Comparison of ENCODE assay signal across 8 mouse cellular contexts in the genomic region with DNA sequence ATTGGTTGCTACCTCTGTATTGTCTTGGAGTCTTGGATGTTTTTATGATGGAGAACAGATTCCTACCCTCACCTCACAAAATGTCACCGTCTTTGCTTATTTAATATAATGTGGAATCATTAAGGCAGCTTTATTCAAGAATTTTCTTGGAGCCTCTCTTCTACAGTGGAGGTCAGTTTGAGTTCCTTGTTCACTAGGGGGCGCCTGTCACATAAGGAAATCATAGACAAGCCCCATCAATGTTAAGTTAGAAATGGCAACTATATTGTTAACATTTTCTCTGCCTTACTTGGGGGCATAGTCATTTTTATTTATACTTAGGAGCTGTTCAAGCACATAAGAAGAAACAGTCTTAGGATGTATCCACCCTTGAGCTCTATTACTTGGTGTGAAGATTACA. TPM values are rescaled to one million over a fixed set of nuclear protein-coding genes. Genes with fewer than 3 reads are reported as not detected.
DNase-seq lines count a peak whose midpoint lies in the region; ATAC-seq lines count a peak whose summit lies in the region.

No protein-coding gene starts in this region.

- ATAC-seq in neural tube, embryonic 11.5 days (ENCODE audit: insufficient read depth, low FRiP score, low TSS enrichment), result no peak
- ATAC-seq in neural tube, embryonic 15.5 days (ENCODE audit: low FRiP score), result no peak

- no peak overlapping the region for H3K9ac ChIP-seq in neural tube, embryonic 11.5 days (ENCODE audit: low read length)
- H3K9ac ChIP-seq in neural tube, embryonic 15.5 days (replicated peaks), result no peak overlapping the region

- H3K9me3 ChIP-seq in neural tube, embryonic 11.5 days (ENCODE audit: control insufficient read depth, low read length), result no peaks in the 10 kb centered on the region
- H3K9me3 ChIP-seq in neural tube, embryonic 15.5 days (replicated peaks), result no peaks in the 10 kb centered on the region

- H3K4me2 ChIP-seq in neural tube, embryonic 11.5 days (ENCODE audit: low read depth), result no peak overlapping the region
- H3K4me2 ChIP-seq in neural tube, embryonic 15.5 days, result no peak overlapping the region

- H3K27ac ChIP-seq in neural tube, embryonic 11.5 days (ENCODE audit: low read depth, low read length), result no peak overlapping the region
- H3K27ac ChIP-seq in neural tube, embryonic 15.5 days (replicated peaks), result no peak overlapping the region

- H3K27me3 ChIP-seq in neural tube, embryonic 11.5 days (ENCODE audit: control insufficient read depth, insufficient read depth, low read length), result no peaks in the 10 kb centered on the region
- H3K27me3 ChIP-seq in neural tube, embryonic 15.5 days (replicated peaks), result no peaks in the 10 kb centered on the region

- peaks cover 8% of the 10 kb centered on the region for H3K4me1 ChIP-seq in neural tube, embryonic 11.5 days (ENCODE audit: control insufficient read depth, insufficient read depth, low read length)
- H3K4me1 ChIP-seq in neural tube, embryonic 15.5 days, result peaks cover 25% of the 10 kb centered on the region

- intact Hi-C loops in left cerebral cortex, postnatal 4 days (cut with DNase I), result loop anchor here (5.0 kb wide), 1 partner anchor 1520 kb away; a partner anchor contains a TSS

- no peaks in the 10 kb centered on the region for H3K36me3 ChIP-seq in neural tube, embryonic 11.5 days (ENCODE audit: control insufficient read depth, insufficient read depth, low read length)
- H3K36me3 ChIP-seq in neural tube, embryonic 15.5 days, result no peaks in the 10 kb centered on the region

- peak; percentile 32 for DNase-seq in gastrocnemius, adult 18-20 months (ENCODE audit: low spot score)
- DNase-seq in gastrocnemius, postnatal 25 days, result no peak
- peak; percentile 28 for DNase-seq in neural tube, embryonic 11.5 days (ENCODE audit: low spot score)
- DNase-seq in adrenal gland, postnatal 10 days, result peak; percentile 74
- DNase-seq in fibroblast of lung, adult 2 months (ENCODE audit: low read depth), result peak; percentile 14
- DNase-seq in left cerebral cortex, postnatal 4 days, result peak; percentile 57
- DNase-seq in thymus, postnatal 0 days (ENCODE audit: low spot score), result peak; percentile 54

- 6% methylated on average over 2 of the region's 2 CpGs for WGBS in neural tube, embryonic 11.5 days
- 4% methylated on average over 2 of the region's 2 CpGs for WGBS in neural tube, embryonic 15.5 days

- H3K4me3 ChIP-seq in neural tube, embryonic 11.5 days (ENCODE audit: low read depth, low read length), result no peak overlapping the region
- no peak overlapping the region for H3K4me3 ChIP-seq in neural tube, embryonic 15.5 days (replicated peaks)

RNA-seq across cellular contexts. Expression of a gene that starts 1.5 kb away (rescaled TPM):
- total RNA-seq in gastrocnemius, adult 18-20 months (2021), result under 1 TPM in 1 of 2 experiments, not detected in 1; 0.26 TPM
- under 1 TPM; 0.16 to 0.20 TPM for total RNA-seq in gastrocnemius, postnatal 25 days (2021)
- 41.2 and 46.0 TPM in 2 replicates for polyA plus RNA-seq in neural tube, embryonic 11.5 days (2014; fragmentation: Nextera tagmentation; extraction: Ambion mirVana)
- polyA plus RNA-seq in neural tube, embryonic 15.5 days (2015; fragmentation: Nextera tagmentation; extraction: Ambion mirVana), result 116 and 139 TPM in 2 replicates
- 1 to 10 TPM; 1.8 to 2.2 TPM for total RNA-seq in adrenal gland, postnatal 10 days (2021)
- total RNA-seq in left cerebral cortex, postnatal 4 days (2021), result 10 to 100 TPM; 78.1 to 82.2 TPM
- polyA plus RNA-seq in thymus, postnatal 0 days (2015; fragmentation: Nextera tagmentation; extraction: Ambion mirVana), result 1.4 and 2.1 TPM in 2 replicates

RNA-seq across cellular contexts. Expression of a gene that starts 26.9 kb away (rescaled TPM):
- under 1 TPM in 1 of 2 experiments, not detected in 1; 0.14 TPM for total RNA-seq in gastrocnemius, adult 18-20 months (2021)
- total RNA-seq in gastrocnemius, postnatal 25 days (2021), result under 1 TPM; 0.10 to 0.48 TPM
- polyA plus RNA-seq in neural tube, embryonic 11.5 days (2014; fragmentation: Nextera tagmentation; extraction: Ambion mirVana), result 38.7 and 38.9 TPM in 2 replicates
- polyA plus RNA-seq in neural tube, embryonic 15.5 days (2015; fragmentation: Nextera tagmentation; extraction: Ambion mirVana), result 3.4 and 9.3 TPM in 2 replicates
- 1 to 10 TPM; 8.1 to 8.8 TPM for total RNA-seq in adrenal gland, postnatal 10 days (2021)
- total RNA-seq in left cerebral cortex, postnatal 4 days (2021), result 1 to 10 TPM; 4.2 to 4.8 TPM
- 20.9 and 21.6 TPM in 2 replicates for polyA plus RNA-seq in thymus, postnatal 0 days (2015; fragmentation: Nextera tagmentation; extraction: Ambion mirVana)

Comparison
In these comparisons a context has a peak if more than half of its experiments do, and no peak if none do; other contexts are left out.
1. RNA of a gene that starts 1.5 kb away (total RNA-seq): 78.1 to 82.2 TPM in left cerebral cortex, postnatal 4 days; 1.8 to 2.2 TPM in adrenal gland, postnatal 10 days, 0.26 TPM in gastrocnemius, adult 18-20 months and 0.16 to 0.20 TPM in gastrocnemius, postnatal 25 days; every median in the first group is over 10 times any median in the second.